Mouse (Mus musculus) inflammation-experienced regulatory T-cells (primary cell): ENCODE measurements around the gene Kdm2a. TPM values are rescaled to one million over a fixed set of nuclear protein-coding genes. Genes with fewer than 3 reads are reported as not detected.

Source experiments
- polyA plus RNA-seq, 2 experiments: library from polyadenylated mRNA; unstranded; fragments of 100-300 nt; shearing (Covaris generic); gene quantifications; one replicate each; pipeline ENCODE4 v1.2.1; 2017

Kdm2a gene
- polyA plus RNA-seq: 10 to 100 TPM; 66.7 to 84.1 TPM

GRCm38 (mm10) chr19:4397798-4398629, at the start of gene Kdm2a:
Gene Kdm2a (minus strand): TSS chr19:4398285.

GRCm38 (mm10) chr19:4439161-4439801, 41.2 kb upstream of the Kdm2a start, which contains the start of gene Rhod:
Gene Rhod (minus strand): TSS chr19:4439432.

GRCm38 (mm10) chr19:4306190-4306577, 91.9 kb downstream of the Kdm2a start, which contains the start of gene Grk2:
Gene Grk2 (minus strand): TSS chr19:4306222.

DNA sequence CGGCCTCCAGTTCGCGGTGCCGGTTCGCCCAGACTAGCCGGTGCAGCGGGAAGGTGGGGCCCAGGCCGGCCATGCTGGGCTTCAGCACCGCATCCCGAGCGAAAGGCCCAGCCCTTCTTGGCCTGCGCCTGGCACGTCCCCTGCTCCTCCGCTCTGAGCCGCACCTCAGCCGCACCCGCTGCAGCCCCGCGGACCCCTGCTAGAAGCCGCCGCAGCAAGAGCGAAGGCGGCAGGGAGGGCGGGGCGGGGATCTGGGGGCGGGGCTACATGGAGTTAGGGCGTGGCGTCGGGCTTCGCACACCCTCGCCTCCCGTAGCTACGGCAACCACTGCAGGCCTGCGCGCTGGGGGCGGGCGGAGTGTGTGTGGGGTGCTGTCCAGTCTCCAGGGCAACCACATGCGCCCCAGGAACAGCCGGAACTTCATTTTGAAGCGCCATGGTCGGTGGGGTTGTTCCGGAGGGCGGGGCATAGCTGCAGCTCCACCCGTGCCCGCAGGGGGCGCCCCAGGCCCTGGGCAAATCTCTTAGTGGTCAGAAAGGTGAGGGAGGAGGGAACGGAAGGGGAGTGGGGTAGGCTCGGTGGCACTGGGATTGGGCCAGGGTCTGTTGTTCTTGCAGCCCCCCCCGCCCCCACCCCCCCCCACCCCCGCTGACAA, 115.1 kb downstream of the Kdm2a start, which contains the start of gene Ankrd13d:
Gene Ankrd13d (minus strand): TSS at position 240 of the 656 bp plus-strand sequence.

DNA sequence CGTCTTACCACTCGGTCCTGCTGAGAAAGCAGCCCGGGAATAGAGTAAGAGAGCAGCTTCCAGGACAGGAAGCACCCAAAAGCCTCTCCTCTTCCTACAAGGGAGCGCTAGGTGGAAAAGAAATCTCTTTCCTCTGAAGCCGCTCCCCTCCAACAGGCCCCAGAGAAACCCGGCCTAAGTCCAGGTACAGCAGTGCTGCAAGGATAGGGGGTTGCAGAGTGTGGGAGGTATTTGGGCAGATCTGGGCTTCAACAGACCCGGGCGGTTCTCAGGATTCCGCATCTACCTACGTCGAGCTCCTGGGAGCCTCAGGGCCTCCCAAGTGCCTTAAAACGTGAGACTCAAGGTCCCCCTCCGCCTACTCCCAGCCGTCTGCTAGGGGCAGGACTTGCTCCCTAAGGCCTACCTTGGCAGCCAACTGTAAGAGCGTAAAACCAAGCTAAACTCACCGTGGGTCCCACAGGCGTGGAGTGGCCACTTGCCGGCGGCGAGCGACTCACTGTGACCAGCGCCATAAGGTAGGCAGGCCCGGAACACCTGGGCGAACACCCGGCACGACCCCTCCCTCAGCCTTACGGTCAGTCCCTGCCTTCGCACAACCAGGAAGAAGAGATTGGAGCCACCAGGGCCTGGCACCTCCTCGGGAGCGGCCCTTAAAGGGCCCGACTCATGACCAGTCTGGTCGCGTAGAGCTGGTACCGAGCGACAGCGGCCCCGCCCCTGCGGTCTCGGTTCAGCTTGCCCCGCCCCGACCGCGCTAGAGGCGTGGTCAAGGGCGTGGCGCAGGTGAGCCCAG, 129.3 kb downstream of the Kdm2a start, which contains the start of gene Ssh3:
Gene Ssh3 (minus strand): TSS at position 615 of the 796 bp plus-strand sequence.

Other genes starting within 250 kb of the Kdm2a start
- gene Coro1b, start 249.7 kb downstream of the Kdm2a start, polyA plus RNA-seq: 100 to 1,000 TPM; 373 to 413 TPM
- gene Ptprcap, start 244.7 kb downstream of the Kdm2a start, polyA plus RNA-seq: 1,000 to 10,000 TPM; 1,211 to 1,532 TPM
- gene Rps6kb2, start 234.9 kb downstream of the Kdm2a start, polyA plus RNA-seq: 10 to 100 TPM; 46.4 to 51.4 TPM
- gene Carns1, start 222.8 kb downstream of the Kdm2a start, polyA plus RNA-seq: 10 to 100 TPM; 19.4 to 27.5 TPM
- 100 to 1,000 TPM; 738 to 929 TPM for gene Tbc1d10c, start 207.0 kb downstream of the Kdm2a start, polyA plus RNA-seq
- 1,000 to 10,000 TPM; 1,029 to 1,265 TPM for gene Ppp1ca, start 206.2 kb downstream of the Kdm2a start, polyA plus RNA-seq
- 100 to 1,000 TPM in 1 of 2 experiments, 10 to 100 TPM in 1; 59.1 to 116 TPM for gene Rad9a, start 196.6 kb downstream of the Kdm2a start, polyA plus RNA-seq
- 10 to 100 TPM; 27.4 to 50.0 TPM for gene Clcf1, start 184.0 kb downstream of the Kdm2a start, polyA plus RNA-seq
- not detected for gene AC109138.7, start 183.9 kb downstream of the Kdm2a start, polyA plus RNA-seq
- 100 to 1,000 TPM; 107 to 109 TPM for gene Pold4, start 166.4 kb downstream of the Kdm2a start, polyA plus RNA-seq
- under 1 TPM; 0.23 to 0.65 TPM for gene Ssh3, start 129.1 kb downstream of the Kdm2a start, polyA plus RNA-seq
- gene Ankrd13d, start 115.1 kb downstream of the Kdm2a start, polyA plus RNA-seq: 1 to 10 TPM; 5.6 to 7.5 TPM
- 100 to 1,000 TPM; 240 to 286 TPM for gene Grk2, start 92.1 kb downstream of the Kdm2a start, polyA plus RNA-seq
- gene Rhod, start 41.1 kb upstream of the Kdm2a start, polyA plus RNA-seq: 1 to 10 TPM; 1.9 to 9.8 TPM
- 1 to 10 TPM in 1 of 2 experiments, under 1 TPM in 1; 0.12 to 2.6 TPM for gene Syt12, start 79.2 kb upstream of the Kdm2a start, polyA plus RNA-seq
- not detected for gene 2010003K11Rik, start 100.3 kb upstream of the Kdm2a start, polyA plus RNA-seq
- 1 to 10 TPM; 1.6 to 2.4 TPM for gene Pcx, start 112.2 kb upstream of the Kdm2a start, polyA plus RNA-seq
- 1 to 10 TPM in 1 of 2 experiments, under 1 TPM in 1; 0.60 to 1.4 TPM for gene Lrfn4, start 217.4 kb upstream of the Kdm2a start, polyA plus RNA-seq
- gene Rce1, start 227.4 kb upstream of the Kdm2a start, polyA plus RNA-seq: 10 to 100 TPM; 65.2 to 76.6 TPM